Mouse (Mus musculus) induced T-regulatory cell, adult 2 months (primary cell): Measurements from ENCODE around the gene Theg.
A peak's percentile ranks its signal among the peaks of the same experiment; 100 is the strongest.

Experiments
- DNase-seq: peaks from one replicate; pipeline ENCODE4 v3.0.0-alpha.2; 2012; ENCODE audit warnings: low read depth

The Theg gene

DNA sequence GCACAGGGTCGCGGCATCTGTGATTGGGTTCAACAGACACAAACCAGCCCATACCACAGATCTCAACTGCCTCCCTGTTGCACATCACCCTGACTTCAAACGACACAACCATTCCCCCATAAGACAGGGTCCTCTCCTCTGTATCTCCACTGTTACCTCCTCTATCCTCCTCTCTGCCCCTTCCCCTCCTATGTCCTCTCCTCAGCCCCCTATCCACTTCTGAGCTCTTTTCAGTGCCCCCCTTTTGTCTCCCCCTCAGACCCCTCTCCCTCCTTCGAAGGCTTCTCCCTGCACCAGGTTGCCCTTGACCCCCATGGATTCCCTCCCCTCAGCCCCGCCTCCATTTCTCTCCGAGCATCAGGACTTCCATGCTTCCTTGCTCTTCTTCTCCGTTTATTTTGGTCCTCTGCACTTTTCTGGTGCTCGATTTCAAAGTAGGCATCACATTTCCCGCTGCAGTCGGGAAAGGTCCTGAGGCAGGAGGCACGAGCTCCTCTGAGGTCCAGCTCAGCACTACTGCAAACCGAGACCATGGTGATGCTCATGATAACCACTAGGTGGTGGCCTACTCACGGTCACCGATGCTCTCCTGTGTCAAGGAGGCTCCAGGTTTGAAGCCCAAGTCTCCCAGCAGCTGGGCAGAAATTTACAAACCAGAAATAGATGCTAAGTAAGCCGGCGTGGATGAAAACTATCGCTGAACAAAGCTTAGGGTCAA is 7.9 kb upstream of the Theg start:
- DNase-seq, result peak; percentile 67

DNA sequence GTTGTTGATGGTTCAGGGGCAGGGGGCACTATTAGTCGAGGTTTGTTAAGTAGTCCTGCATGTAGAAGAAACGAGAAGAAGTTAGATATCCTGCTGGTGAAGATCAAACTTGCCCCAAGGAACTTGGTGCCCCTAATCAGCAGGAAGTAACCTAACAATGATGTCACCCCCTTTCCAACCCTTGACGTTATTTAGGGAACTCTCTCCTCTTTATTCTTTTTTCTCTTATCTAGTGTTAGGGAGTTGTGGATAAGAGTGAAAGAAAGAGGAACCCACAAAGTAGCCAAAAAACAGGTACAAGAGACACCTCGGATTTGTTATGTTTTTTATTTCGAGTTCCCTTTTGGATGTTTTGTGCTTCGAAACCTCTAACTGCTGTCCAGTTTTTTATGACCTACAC is 7.0 kb upstream of the Theg start:
- no peak for DNase-seq

DNA sequence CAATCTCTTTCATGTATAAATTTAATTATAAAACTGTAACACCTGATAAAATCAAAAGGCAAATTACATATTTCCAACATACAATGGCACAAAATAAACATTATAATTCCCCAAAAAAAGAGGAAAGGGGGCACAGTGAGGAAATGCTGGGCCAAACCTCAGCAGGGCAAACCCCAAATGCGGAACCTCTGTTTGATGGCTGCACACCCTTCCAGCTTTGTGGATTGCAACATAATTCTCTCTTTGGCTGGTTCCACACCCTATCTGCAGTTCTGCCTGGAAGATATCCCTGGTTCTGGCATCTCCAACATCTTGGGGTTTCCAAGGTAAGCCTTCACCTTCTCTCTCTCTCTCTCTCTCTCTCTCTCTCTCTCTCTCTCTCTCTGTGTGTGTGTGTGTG is 3.6 kb upstream of the Theg start:
- DNase-seq, result no peak

DNA sequence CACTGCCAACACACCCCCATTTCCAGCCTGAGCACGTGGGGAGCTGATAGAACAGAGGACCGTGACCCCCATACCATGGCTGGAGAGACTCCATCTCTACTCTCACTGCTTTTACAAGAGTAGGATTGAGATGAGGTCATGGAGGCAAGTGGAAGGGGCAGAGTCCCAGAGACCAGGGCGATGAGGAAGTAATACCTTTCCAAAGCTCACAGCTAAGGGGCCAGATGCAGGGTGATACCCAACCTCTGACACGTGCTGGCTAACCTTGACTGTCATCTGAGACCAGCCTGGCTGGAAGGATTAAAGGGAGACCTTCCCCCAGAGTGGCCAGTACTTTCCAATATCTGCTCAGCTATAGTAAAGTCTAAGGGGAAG is 608 bp upstream of the Theg start:
- no peak for DNase-seq

DNA sequence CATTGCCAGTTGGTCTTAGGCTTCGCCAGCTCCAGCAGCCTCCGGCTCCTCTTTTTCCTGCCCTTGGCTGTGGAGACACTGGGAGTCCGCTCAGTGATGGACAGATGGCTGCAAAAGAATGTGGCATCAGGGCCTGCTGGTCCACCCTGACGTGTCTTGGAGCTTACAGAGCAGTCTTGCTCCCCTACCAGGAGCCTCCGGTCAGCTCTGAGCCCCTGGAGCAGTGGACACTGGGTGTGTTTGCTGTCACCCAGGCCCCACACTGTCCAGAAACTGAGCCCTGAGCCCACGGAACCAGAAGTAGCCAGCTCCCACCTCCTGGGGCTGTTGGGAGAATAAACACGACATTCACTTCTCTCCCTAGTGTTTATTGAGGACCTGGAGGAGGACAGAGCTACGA is 888 bp downstream of the Theg start:
- no peak for DNase-seq

DNA sequence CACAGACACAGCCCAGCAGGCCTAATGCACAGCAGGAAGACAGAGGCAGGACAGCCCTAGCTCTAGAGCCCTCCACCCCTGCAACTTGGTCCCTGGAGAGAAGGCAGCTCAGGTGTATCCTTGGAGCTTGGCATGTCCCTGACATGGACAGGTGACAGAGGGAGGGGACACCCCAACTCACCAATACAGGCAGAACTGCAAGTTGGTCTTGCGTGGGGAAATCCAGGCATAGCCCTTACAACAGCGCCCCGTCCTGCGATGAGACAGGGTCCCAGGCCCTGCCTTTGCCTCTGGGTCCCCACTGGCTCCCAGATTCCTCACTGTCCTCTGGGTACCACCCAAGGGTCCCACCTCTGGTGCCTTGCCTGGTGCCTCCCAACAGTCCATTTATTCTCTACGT is 1.4 kb downstream of the Theg start:
- no peak for DNase-seq

DNA sequence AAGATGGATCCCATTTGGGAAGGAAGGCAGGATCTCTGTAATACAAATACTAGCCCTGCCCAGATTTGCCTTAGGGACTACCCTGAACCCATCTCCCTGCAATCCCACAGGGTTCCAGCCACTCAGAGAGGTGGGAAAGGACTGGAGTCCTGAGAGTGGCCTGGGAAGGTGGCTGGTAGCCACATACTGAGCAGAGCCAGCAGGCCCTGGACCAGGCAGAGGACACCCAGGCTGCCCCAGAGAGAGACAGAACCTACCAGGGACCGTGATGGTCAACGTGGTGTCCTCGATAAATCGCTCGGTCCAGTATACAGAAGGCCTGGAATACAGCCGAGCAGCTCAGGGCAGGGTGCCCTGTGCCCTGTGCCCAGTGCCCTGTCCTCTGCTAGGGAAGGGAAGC is 2.0 kb downstream of the Theg start:
- DNase-seq, result no peak

DNA sequence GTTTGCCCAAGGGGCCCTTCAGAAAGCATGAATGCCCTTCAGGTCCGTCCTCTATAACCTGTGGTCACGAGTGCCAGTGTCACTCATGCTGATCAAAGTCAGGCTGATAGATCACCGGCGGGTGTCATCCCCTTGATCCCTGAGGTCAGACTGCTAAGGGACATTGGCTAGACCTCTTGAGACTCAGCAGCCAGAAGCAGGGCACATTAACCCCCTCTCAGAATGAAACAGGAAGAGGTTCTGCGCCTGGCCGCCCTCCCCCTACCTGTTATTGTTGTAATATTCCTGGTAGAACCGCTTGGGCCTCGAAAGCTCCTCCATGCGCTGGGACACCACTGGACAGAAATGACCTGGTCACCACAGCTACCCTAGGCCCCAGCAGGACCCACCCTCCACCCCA is 2.7 kb downstream of the Theg start:
- DNase-seq, result no peak

DNA sequence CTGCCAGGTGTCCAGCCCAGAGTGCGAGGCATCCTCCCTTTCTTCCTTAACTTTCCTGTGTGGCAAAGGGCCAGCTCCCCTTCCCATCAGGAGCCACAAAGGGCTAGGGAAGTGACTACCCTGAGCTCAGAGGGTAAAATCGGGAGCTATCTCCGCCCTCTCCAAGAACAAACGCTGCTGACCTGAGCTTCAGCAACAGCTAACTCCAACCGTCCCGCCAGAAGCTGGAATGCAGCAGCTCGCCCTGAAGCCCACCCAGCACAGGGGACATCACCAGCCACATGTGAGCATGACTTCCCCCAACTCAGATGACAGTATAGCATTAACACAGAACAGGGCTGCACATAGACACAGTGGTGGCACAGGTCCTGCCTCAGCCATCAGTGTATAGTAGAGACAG is 3.1 kb downstream of the Theg start:
- DNase-seq, result no peak

DNA sequence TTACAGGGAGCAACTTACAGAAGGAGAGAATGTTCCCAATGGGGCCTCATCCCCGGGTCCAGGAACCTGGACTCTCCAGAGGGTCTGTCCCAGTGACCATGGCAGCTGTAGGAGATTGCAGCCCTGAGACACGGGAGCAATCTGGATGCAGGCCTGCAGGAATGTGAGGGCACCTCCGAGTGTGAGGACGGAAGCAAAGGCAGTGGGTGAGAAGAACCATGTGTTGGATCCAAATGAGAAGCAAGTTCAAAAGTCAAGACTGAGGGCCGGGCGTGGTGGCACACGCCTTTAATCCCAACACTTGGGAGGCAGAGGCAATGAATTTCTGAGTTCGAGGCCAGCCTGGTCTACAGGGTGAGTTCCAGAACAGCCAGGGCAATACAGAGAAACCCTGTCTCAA is 5.6 kb downstream of the Theg start:
- no peak for DNase-seq

DNA sequence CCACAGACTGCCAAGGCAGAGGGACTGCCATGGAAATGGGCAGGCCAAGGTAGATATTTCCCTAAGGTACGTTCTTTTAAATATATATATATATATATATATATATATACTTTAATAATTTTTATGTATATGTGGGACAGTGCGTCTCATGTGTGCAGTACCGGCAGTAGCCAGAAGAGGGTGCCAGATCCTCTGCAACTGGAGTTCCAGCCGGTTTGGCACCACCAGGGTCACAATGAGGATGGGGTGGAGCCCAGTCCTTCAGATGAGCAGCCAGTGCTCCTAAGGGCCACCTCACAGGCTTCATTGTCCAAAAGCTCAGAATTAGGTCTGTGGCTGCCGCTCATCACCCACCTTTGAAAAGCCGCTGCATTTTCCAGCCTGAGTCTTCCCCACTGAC is 6.3 kb downstream of the Theg start:
- peak; percentile 62 for DNase-seq

DNA sequence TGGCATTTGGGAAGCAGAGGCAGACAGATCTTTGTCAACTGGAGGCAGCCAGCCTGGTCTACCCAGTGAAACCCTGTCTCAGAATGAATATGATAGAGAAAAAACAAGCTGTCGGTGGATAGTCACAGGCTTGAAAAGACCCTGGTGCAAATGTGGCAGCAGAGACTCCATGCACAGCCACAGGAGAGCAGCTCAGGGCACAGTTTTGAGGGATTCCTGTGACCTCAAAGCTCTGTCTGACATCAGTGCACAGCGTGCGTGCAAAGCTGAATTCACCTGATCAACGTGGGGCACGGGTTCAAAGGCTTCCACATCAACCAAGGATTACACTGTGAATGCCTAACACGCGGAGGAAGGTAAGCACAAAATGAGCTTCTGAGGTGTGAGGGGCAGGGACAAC is 6.8 kb downstream of the Theg start:
- DNase-seq, result no peak

DNA sequence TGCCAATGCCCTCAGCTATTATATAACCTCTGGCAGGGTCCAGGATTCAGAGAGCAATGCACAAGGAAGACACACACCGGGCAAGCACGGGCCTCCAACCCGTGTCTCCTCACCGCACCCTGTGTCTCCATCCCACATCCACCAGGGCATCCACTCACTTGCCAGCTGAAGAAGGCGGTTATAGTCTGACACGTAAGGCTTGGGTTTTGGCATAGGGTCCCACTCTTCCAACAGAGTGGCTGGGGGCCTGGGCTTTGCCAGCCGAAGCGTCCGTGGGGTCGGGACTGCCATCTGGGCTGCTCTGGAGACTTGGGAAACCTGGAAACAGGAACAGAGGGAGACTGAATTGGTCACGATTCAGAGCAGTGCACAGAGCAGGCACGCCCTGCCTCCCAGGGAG is 7.3 kb downstream of the Theg start:
- DNase-seq, result no peak

DNA sequence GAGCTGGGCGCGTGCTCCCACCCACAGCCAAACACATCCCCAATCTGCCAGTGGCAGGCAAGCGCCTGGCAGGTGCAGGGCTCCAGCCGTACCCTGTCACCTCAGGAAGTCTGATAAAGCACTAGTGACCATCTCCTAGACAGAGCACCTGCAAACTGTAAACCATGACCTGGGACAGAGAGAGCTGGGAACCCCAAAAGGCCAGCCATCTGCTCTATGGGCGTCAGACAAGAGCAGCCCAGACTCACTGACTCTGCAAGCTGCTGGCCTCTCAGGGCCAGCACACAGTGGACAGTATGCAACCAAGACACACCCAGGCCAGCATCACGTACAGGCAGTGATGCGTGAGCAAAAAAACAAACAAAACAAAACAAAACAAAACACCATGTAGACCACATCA is 8.2 kb downstream of the Theg start:
- DNase-seq, result no peak

DNA sequence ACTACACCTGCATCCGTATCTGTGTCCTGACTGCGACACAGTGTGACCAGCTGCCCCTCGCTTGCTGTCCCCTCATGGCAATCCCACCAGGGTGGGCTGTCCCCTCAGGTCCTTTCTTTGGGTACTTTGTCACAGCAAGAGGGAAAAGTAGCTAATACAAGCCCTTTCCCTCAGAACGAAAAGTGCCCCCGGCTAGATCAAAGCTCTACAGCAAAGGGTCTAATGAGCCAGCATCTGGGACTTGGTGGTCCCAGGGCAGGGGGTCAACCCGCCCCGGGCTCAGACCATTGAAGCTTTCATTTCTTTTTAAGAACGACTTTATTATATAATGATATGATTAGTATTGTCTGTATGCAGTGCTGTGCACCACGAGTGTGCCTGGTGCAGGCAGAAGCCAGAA is 8.9 kb downstream of the Theg start:
- DNase-seq, result no peak

DNA sequence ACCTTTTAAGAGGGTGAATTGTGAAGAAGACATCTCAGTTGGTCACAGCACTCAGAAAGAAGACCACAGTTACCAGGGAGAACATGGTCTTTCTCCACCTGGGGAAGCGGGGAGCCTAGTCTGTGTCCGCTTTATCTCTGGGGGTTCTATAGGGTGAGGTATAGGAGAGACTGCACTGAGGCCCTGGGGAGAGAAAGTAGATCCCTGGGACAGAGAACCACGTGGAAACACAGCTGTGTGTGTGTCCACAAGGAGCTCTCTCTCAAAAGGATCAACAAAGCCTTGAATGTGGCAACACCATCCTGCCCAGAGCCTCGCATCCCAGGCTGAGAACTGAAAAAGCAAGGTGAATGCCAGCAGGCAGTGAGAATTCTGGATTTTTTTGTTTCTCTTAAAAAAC is 9.8 kb downstream of the Theg start:
- no peak for DNase-seq

DNA sequence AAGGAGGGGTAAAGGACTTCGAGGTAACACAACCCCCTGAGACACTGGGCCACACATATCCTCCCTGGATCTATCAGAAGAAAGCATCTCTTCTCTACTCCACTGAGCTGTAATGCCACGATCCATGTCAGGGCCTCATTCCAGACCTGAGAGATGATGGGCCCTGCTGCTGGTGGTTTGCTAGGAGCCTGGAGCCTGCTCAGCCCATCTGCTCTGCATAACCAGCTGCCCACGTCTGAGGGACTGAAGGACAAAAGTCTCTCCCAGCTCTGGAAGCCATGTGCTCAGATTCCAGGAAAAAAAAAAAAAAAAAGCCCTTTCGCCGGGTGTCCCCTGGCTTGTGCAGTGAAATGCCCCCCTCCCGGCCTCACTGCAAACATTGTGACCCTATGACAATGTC is 11.4 kb downstream of the Theg start:
- DNase-seq, result no peak

DNA sequence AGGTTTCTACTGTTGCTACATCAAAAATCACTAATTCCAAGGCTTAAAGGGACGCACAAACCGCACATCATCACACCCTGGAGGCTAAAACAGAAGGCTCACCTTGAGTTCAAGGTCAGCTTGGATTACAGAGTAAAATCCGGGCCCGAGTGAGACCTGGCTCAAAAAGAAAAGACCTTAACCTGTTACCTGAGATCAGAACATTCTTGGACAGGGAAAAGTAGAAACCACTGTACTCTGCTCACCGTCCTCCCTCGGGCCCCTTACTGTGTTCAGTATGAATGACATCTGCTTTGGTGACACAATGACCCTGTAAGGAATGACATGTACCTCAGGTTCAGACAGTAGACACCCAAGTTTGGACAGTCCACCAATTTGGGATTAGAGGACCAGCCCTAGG is 12.3 kb downstream of the Theg start:
- no peak for DNase-seq

DNA sequence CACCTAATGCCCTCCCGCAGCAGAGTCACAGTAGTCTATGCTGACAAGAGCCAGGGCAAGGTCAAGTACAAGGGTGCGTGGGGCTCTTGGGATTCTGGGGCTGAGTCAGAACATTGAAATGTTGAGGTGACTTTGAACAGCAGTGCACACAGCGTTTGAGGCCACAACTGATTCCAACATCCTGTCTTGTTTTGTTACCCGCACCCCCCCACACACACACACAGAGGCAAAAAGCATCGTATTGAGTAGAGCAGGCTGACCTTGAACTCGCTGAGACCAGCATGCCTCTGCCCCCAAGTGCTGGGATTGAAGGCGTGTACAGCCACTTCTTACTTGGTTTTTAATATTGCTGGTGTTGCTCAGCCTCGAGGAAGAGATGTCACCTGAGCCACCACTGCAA is 12.8 kb downstream of the Theg start:
- DNase-seq, result no peak

DNA sequence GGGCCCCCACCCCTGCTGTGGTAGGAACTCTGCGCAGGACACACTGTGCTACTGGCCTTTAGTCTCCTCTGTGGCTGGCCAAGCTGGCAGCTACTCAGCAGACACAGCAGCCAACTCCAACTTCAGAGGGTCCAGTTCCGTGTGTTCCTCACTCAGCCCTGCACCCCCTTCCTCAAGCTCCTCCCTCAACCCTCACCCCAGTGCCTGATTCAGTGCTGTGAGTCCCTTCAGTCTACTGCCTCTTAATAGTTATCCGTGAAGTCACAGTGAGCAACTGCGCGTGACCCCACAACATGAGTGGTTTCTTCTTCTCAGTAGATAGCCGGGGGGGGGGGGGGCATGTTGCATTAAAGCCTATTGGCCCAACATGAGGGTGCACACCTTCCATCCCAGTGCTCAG is 13.5 kb downstream of the Theg start:
- no peak for DNase-seq

DNA sequence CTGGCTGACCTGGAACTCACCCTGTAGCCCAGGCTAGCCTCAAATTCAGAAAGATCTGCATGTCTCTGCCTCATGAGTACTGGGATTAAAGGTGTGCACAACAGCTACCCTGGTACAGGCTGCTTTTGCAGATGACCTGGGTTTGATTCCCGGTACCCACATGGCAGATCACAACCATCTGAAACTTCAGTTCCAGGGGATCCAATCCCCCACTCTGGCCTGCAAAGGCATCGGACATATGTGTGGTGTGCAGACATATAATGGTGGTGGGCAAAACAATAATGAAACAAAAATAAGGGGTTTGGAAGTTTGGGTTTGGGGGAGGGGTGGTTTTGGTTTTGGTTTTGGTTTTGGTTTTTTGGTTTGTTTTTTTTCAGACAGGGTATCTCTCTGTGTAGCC is 15.8 kb downstream of the Theg start:
- peak; percentile 13 for DNase-seq

DNA sequence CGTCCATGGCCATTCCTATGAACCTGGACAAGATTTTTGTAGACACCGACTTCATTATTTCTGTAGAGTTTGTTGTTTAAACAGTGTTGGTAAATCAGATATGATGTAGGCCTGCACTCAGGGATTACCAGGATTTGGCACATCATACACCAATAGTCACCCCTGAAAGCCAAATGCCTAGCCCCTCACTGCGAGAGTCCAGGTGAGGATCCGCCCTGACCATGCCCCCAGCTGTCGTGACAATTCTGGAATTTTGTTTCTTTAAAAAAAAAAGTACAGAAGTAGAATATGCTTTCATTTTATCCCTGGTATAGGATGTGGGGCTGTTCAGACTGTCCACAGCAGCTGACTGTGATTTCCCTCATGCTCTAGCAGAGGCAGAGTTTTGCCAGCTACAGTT is 17.2 kb downstream of the Theg start:
- DNase-seq, result no peak

DNA sequence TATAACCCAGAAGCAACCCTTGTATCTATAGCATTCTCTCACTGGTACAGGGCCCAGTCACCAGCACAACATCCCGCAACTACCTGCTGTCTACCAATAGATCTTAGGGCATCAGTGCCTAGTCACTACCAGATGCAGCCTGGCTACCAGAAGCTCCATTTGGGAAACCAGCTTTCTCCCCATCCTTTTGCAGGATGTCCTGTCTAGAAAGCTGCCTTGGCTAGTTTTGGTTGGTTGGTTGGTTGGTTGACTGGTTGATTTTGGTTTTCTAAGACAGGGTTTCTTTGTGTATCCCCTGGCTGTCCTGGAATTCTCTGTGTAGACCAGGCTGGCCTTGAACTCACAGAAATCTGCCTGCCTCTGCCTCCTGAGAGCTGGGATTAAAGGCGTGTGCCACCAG is 27.4 kb downstream of the Theg start:
- DNase-seq, result no peak

DNA sequence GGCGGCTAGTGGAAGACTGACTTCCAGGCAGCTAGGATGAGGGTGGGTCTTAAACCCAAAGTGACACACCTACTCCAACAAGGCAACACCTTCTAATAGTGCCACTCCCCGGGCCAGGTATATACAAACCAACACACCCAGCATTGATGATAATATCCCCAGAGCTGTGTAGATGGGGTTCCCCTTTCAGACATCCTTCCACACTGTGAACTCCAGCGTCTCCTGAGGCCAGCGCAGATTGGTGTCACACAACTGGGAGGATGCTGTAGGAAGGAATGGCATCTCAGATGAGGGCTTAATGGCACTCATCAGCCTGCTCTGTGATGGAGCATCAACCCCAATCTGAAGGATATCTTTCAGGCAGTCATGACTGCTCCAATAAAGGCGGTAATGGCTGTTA is 29.6 kb downstream of the Theg start:
- DNase-seq, result no peak

DNA sequence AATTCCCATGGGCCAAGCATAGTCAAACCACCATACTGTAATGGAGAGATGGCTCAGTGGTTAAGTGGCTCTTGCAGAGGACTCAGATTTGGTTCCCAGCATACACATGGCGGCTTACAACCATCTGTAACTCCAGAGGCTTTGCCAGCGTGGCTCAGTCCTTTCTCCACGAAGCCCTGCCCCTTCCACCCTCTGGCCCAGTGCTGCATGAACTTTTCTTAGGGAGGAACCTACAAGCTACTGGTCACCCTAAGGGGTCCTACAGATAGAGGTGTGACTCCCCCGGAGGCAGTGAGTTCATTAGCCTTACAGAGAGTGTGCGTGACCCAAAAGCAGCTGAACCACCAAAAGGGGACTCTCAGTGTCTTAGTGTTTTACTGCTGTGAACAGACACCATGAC is 30.2 kb downstream of the Theg start:
- no peak for DNase-seq
